Mouse (Mus musculus): ENCODE measurements at regions not wholly inside any gene's neighbourhood (a gene's known extent, or its start where the extent isn't known, plus 50 kb on each side); places are given as distances from the start of the nearest gene placed in this dataset.

- no peaks in the 10 kb centered on the region for H3K36me3 ChIP-seq (ENCODE audit: control insufficient read depth, insufficient read depth)
- H3ac ChIP-seq (ENCODE audit: control insufficient read depth, insufficient read length), result no peak overlapping the region
Measured at GRCm38 (mm10) chr17:91333790-91334189, 240.9 kb upstream of the Nrxn1 start.

GRCm38 (mm10) chr17:91333202-91333601, 240.3 kb upstream of the Nrxn1 start:
- TF ChIP-seq TCF12 (IDR thresholded peaks at IDR 0.05; ENCODE audit: insufficient read depth, poor library complexity, severe bottlenecking) (no peak), POLR2A (IDR thresholded peaks at IDR 0.05; ENCODE audit: insufficient read length, low read depth) (no peak), MYOG (IDR thresholded peaks at IDR 0.05; ENCODE audit: control insufficient read depth in 1 of 3, insufficient read depth in 1 of 3, insufficient read length in 2 of 3, low read depth in 2 of 3) (no peak)

More at GRCm38 (mm10) chr17:91333790-91334189, 240.9 kb upstream of the Nrxn1 start:
- Histone ChIP-seq H3K27me3 (ENCODE audit: control insufficient read depth, insufficient read depth, insufficient read length) (no peaks in the 10 kb centered on the region), H3K4me3 (no peak overlapping the region), H3K79me2 (ENCODE audit: control insufficient read depth, insufficient read depth) (no peaks in the 10 kb centered on the region), H3K4me2 (ENCODE audit: low read depth) (no peak overlapping the region)
- TF ChIP-seq MAX (IDR thresholded peaks at IDR 0.05; ENCODE audit: low read depth) (no peak), POLR2A (IDR thresholded peaks at IDR 0.05; ENCODE audit: insufficient read length, low read depth) (no peak), E2F4 (IDR thresholded peaks at IDR 0.05; ENCODE audit: insufficient read depth) (no peak), TCF12 (IDR thresholded peaks at IDR 0.05; ENCODE audit: insufficient read depth, poor library complexity, severe bottlenecking) (no peak), SRF (IDR thresholded peaks at IDR 0.05; ENCODE audit: control insufficient read depth, insufficient read length, low read depth) (no peak), POLR2AphosphoS2 (IDR thresholded peaks at IDR 0.05; ENCODE audit: insufficient read length, low read depth) (no peak), REST (IDR thresholded peaks at IDR 0.05; ENCODE audit: insufficient read depth, insufficient read length) (no peak)

GRCm38 (mm10) chr17:91324377-91324776, 231.5 kb upstream of the Nrxn1 start:
- no peak for TF ChIP-seq USF1 (IDR thresholded peaks at IDR 0.05; ENCODE audit: low read depth)
- TF ChIP-seq POLR2A (IDR thresholded peaks at IDR 0.05; ENCODE audit: insufficient read length, low read depth), result no peak
- no peak for TF ChIP-seq E2F4 (IDR thresholded peaks at IDR 0.05; ENCODE audit: insufficient read depth)
- TF ChIP-seq MYOD1 (IDR thresholded peaks at IDR 0.05; ENCODE audit: control insufficient read depth in 1 of 3, insufficient read length in 2 of 3, low read depth in 2 of 3), result no peak
- TF ChIP-seq POLR2AphosphoS2 (IDR thresholded peaks at IDR 0.05; ENCODE audit: insufficient read length, low read depth), result no peak
- TF ChIP-seq TCF12 (IDR thresholded peaks at IDR 0.05; ENCODE audit: insufficient read depth, poor library complexity, severe bottlenecking), result no peak
- TF ChIP-seq MYOG (IDR thresholded peaks at IDR 0.05; ENCODE audit: control insufficient read depth in 1 of 3, insufficient read depth in 1 of 3, insufficient read length in 2 of 3, low read depth in 2 of 3), result no peak
- TF ChIP-seq TCF3 (IDR thresholded peaks at IDR 0.05; ENCODE audit: insufficient read length, low read depth), result no peak
- TF ChIP-seq CEBPB (IDR thresholded peaks at IDR 0.05; ENCODE audit: insufficient read depth, poor library complexity, severe bottlenecking), result no peak
- no peak for TF ChIP-seq REST (IDR thresholded peaks at IDR 0.05; ENCODE audit: insufficient read depth, insufficient read length)
- TF ChIP-seq SRF (IDR thresholded peaks at IDR 0.05; ENCODE audit: control insufficient read depth, insufficient read length, low read depth), result no peak
- no peak for TF ChIP-seq MAX (IDR thresholded peaks at IDR 0.05; ENCODE audit: low read depth)
- Histone ChIP-seq H3K4me3 (no peak overlapping the region), H3K36me3 (ENCODE audit: control insufficient read depth, insufficient read depth) (no peaks in the 10 kb centered on the region), H3K4me2 (ENCODE audit: low read depth) (no peak overlapping the region), H3K27me3 (ENCODE audit: control insufficient read depth, insufficient read depth, insufficient read length) (no peaks in the 10 kb centered on the region), H3K79me2 (ENCODE audit: control insufficient read depth, insufficient read depth) (no peaks in the 10 kb centered on the region), H3ac (ENCODE audit: control insufficient read depth, insufficient read length) (no peak overlapping the region)

More at GRCm38 (mm10) chr17:91333202-91333601, 240.3 kb upstream of the Nrxn1 start:
- Histone ChIP-seq H3K4me2 (ENCODE audit: low read depth) (no peak overlapping the region), H3K27me3 (ENCODE audit: control insufficient read depth, insufficient read depth, insufficient read length) (no peaks in the 10 kb centered on the region), H3K36me3 (ENCODE audit: control insufficient read depth, insufficient read depth) (no peaks in the 10 kb centered on the region), H3K79me2 (ENCODE audit: control insufficient read depth, insufficient read depth) (no peaks in the 10 kb centered on the region), H3ac (ENCODE audit: control insufficient read depth, insufficient read length) (no peak overlapping the region), H3K4me3 (no peak overlapping the region)

- H3K4me3 ChIP-seq, result no peak overlapping the region
- no peaks in the 10 kb centered on the region for H3K79me2 ChIP-seq (ENCODE audit: control insufficient read depth, insufficient read depth)
- H3K36me3 ChIP-seq (ENCODE audit: control insufficient read depth, insufficient read depth), result no peaks in the 10 kb centered on the region
- H3K4me2 ChIP-seq (ENCODE audit: low read depth), result no peak overlapping the region
- no peaks in the 10 kb centered on the region for H3K27me3 ChIP-seq (ENCODE audit: control insufficient read depth, insufficient read depth, insufficient read length)
- no peak overlapping the region for H3ac ChIP-seq (ENCODE audit: control insufficient read depth, insufficient read length)
- TF ChIP-seq TCF3 (IDR thresholded peaks at IDR 0.05; ENCODE audit: insufficient read length, low read depth), result no peak
- TF ChIP-seq POLR2A (IDR thresholded peaks at IDR 0.05; ENCODE audit: insufficient read length, low read depth), result no peak
- no peak for TF ChIP-seq POLR2AphosphoS2 (IDR thresholded peaks at IDR 0.05; ENCODE audit: insufficient read length, low read depth)
Measured at GRCm38 (mm10) chr17:91286875-91287274, 194.0 kb upstream of the Nrxn1 start.

- Histone ChIP-seq H3K36me3 (ENCODE audit: control insufficient read depth, insufficient read depth) (no peaks in the 10 kb centered on the region), H3K27me3 (ENCODE audit: control insufficient read depth, insufficient read depth, insufficient read length) (no peaks in the 10 kb centered on the region), H3K79me2 (ENCODE audit: control insufficient read depth, insufficient read depth) (no peaks in the 10 kb centered on the region), H3K4me2 (ENCODE audit: low read depth) (no peak overlapping the region), H3K4me3 (no peak overlapping the region), H3ac (ENCODE audit: control insufficient read depth, insufficient read length) (no peak overlapping the region)
- TF ChIP-seq MYOG (IDR thresholded peaks at IDR 0.05; ENCODE audit: control insufficient read depth in 1 of 3, insufficient read depth in 1 of 3, insufficient read length in 2 of 3, low read depth in 2 of 3) (no peak), TCF12 (IDR thresholded peaks at IDR 0.05; ENCODE audit: insufficient read depth, poor library complexity, severe bottlenecking) (no peak), POLR2A (IDR thresholded peaks at IDR 0.05; ENCODE audit: insufficient read length, low read depth) (no peak), E2F4 (IDR thresholded peaks at IDR 0.05; ENCODE audit: insufficient read depth) (no peak), POLR2AphosphoS2 (IDR thresholded peaks at IDR 0.05; ENCODE audit: insufficient read length, low read depth) (no peak), REST (IDR thresholded peaks at IDR 0.05; ENCODE audit: insufficient read depth, insufficient read length) (no peak), MAX (IDR thresholded peaks at IDR 0.05; ENCODE audit: low read depth) (no peak), CEBPB (IDR thresholded peaks at IDR 0.05; ENCODE audit: insufficient read depth, poor library complexity, severe bottlenecking) (no peak), USF1 (IDR thresholded peaks at IDR 0.05; ENCODE audit: low read depth) (no peak), SRF (IDR thresholded peaks at IDR 0.05; ENCODE audit: control insufficient read depth, insufficient read length, low read depth) (no peak), TCF3 (IDR thresholded peaks at IDR 0.05; ENCODE audit: insufficient read length, low read depth) (no peak), MYOD1 (IDR thresholded peaks at IDR 0.05; ENCODE audit: control insufficient read depth in 1 of 3, insufficient read length in 2 of 3, low read depth in 2 of 3) (no peak)
Measured at GRCm38 (mm10) chr17:91274378-91274777, 181.5 kb upstream of the Nrxn1 start.

Measured in myocyte (in vitro differentiated cells).